Mouse (Mus musculus) kidney, postnatal 0 days (tissue): ENCODE results near the gene Arhgef25. TPM values are rescaled to one million over a fixed set of nuclear protein-coding genes. Genes with fewer than 3 reads are reported as not detected.
"Not testable (repeated sequence)": the region's sequence is repeated elsewhere in the genome, so short reads cannot be mapped to it uniquely, and the experiment has no call there.

Experiments used
- ATAC-seq: fragments of 200-750 bp; cut with Nextera tagmentation; replicated peaks from 2 replicates; pipeline ENCODE4 v1.8.0; 2017; ENCODE audit warnings: low read depth, moderate number of reproducible peaks, moderate TSS enrichment, moderate library complexity; ENCODE audit not compliant: low FRiP score
- DNase-seq: peaks from one replicate; pipeline ENCODE4 v3.0.0-alpha.2; 2016; ENCODE audit warnings: low spot score
- H3K27ac ChIP-seq: fragments of 300-500 bp; sonication (generic); 2 replicates; pipeline ENCODE4 v1.5.1; 2014; ENCODE audit warnings: mild to moderate bottlenecking
- H3K27me3 ChIP-seq: fragments of 300-500 bp; sonication (generic); 2 replicates; pipeline ENCODE4 v1.6.1; 2014; ENCODE audit warnings: low read length, mixed read lengths; ENCODE audit not compliant: insufficient read depth
- H3K36me3 ChIP-seq: fragments of 300-500 bp; sonication (generic); 2 replicates; pipeline ENCODE4 v1.6.1; 2014; ENCODE audit warnings: low read length, mixed read lengths; ENCODE audit not compliant: insufficient read depth
- H3K4me1 ChIP-seq: fragments of 300-500 bp; sonication (generic); replicated peaks from 2 replicates; pipeline ENCODE4 v1.6.1; 2014; ENCODE audit warnings: antibody characterized with exemption, low read length, mixed read lengths; ENCODE audit not compliant: insufficient read depth
- H3K4me2 ChIP-seq: fragments of 300-500 bp; sonication (generic); 2 replicates; pipeline ENCODE4 v1.6.1; 2014; ENCODE audit warnings: mild to moderate bottlenecking, low read length, moderate library complexity, mixed read lengths
- H3K4me3 ChIP-seq: fragments of 300-500 bp; sonication (generic); replicated peaks from 2 replicates; pipeline ENCODE4 v1.5.1; 2014; ENCODE audit warnings: low read depth, low read length
- H3K9ac ChIP-seq: fragments of 300-500 bp; sonication (generic); 2 replicates; pipeline ENCODE4 v1.6.1; 2014; ENCODE audit warnings: low read depth, low read length
- H3K9me3 ChIP-seq: fragments of 300-500 bp; sonication (generic); replicated peaks from 2 replicates; pipeline ENCODE4 v1.6.1; 2016; ENCODE audit warnings: low read length, inconsistent platforms, mixed read lengths
- CTCF ChIP-seq: IDR thresholded peaks from 2 replicates; pipeline ENCODE4 v1.5.1; 2016; ENCODE audit warnings: antibody characterized with exemption, low read depth, mild to moderate bottlenecking, moderate library complexity
- WGBS: fragments of 180-500 bp; shearing (Covaris S2); extraction: QIAGEN DNeasy Blood & Tissue Kit; methylation state at CpG from one replicate; pipeline ENCODE4 v1.1.7; 2014; 5-methylcytosine and 5-hydroxymethylcytosine counted together
- polyA plus RNA-seq: library from polyadenylated mRNA; unstranded; fragments of >200 nt; fragmentation: Nextera tagmentation; extraction: Ambion mirVana; gene quantifications from 2 replicates; pipeline ENCODE4 v1.2.1, GENCODE M21; 2015

Gene Arhgef25
- polyA plus RNA-seq, 1 experiment from 2014 or later, result 29.0 TPM

- TF ChIP-seq CTCF, result no peak
- no peak overlapping the region for H3K4me2 ChIP-seq
- no peaks in the 10 kb centered on the region for H3K36me3 ChIP-seq
- no peaks in the 10 kb centered on the region for H3K4me1 ChIP-seq
- no peak for ATAC-seq
- no peak overlapping the region for H3K4me3 ChIP-seq
- 95% methylated on average over 7 of the region's 7 CpGs for WGBS
- no peak for DNase-seq
- peak overlapping the region; percentile 60; the same call in 1 of the 2 replicates for H3K27ac ChIP-seq
- no peaks in the 10 kb centered on the region for H3K9me3 ChIP-seq
- H3K27me3 ChIP-seq, result no peaks in the 10 kb centered on the region
- no peak overlapping the region for H3K9ac ChIP-seq
Observed at GRCm38 (mm10) chr10:127153323-127153722, 36.6 kb downstream of the Arhgef25 start.

- WGBS, result 85% methylated on average over 10 of the region's 10 CpGs
- not testable (repeated sequence) for H3K4me1 ChIP-seq, H3K27ac ChIP-seq, H3K36me3 ChIP-seq, H3K4me3 ChIP-seq, H3K27me3 ChIP-seq, H3K9ac ChIP-seq, H3K4me2 ChIP-seq, ATAC-seq, DNase-seq, H3K9me3 ChIP-seq
Observed at GRCm38 (mm10) chr10:127152556-127152955, 37.3 kb downstream of the Arhgef25 start.

GRCm38 (mm10) chr10:127151233-127151632, 38.6 kb downstream of the Arhgef25 start:
- not testable (repeated sequence) for H3K4me2 ChIP-seq, ATAC-seq, H3K9ac ChIP-seq, H3K4me3 ChIP-seq, H3K27ac ChIP-seq, H3K9me3 ChIP-seq, H3K4me1 ChIP-seq, H3K36me3 ChIP-seq, H3K27me3 ChIP-seq, DNase-seq
- WGBS, result 93% methylated on average over 3 of the region's 3 CpGs

GRCm38 (mm10) chr10:127150471-127150872, 39.4 kb downstream of the Arhgef25 start:
- Histone ChIP-seq H3K4me3 (no peak overlapping the region), H3K4me2 (no peak overlapping the region), H3K27me3 (no peaks in the 10 kb centered on the region), H3K9me3 (no peaks in the 10 kb centered on the region), H3K4me1 (no peaks in the 10 kb centered on the region; the same call in 1 of the 2 replicates), H3K9ac (no peak overlapping the region), H3K27ac (peak overlapping the region; percentile 60), H3K36me3 (no peaks in the 10 kb centered on the region)
- ATAC-seq (no peak), DNase-seq (no peak)
- TF ChIP-seq CTCF, result no peak
- WGBS, result 59% methylated on average over 4 of the region's 4 CpGs

- H3K36me3 ChIP-seq, result no peaks in the 10 kb centered on the region
- ATAC-seq (no peak), DNase-seq (no peak)
- WGBS, result 51% methylated on average over 6 of the region's 6 CpGs
- TF ChIP-seq CTCF, result no peak
- H3K27ac ChIP-seq, result peak overlapping the region; percentile 60
- no peak overlapping the region for H3K4me3 ChIP-seq
- no peaks in the 10 kb centered on the region; the same call in 1 of the 2 replicates for H3K4me1 ChIP-seq
- no peaks in the 10 kb centered on the region for H3K27me3 ChIP-seq
- H3K4me2 ChIP-seq, result no peak overlapping the region
- no peak overlapping the region for H3K9ac ChIP-seq
- no peaks in the 10 kb centered on the region for H3K9me3 ChIP-seq
Observed at GRCm38 (mm10) chr10:127147135-127147534, 42.7 kb downstream of the Arhgef25 start.

GRCm38 (mm10) chr10:127145303-127145702, 44.6 kb downstream of the Arhgef25 start:
- Histone ChIP-seq H3K27me3 (no peaks in the 10 kb centered on the region), H3K9me3 (no peaks in the 10 kb centered on the region), H3K36me3 (no peaks in the 10 kb centered on the region), H3K27ac (no peak overlapping the region), H3K9ac (no peak overlapping the region), H3K4me3 (no peak overlapping the region), H3K4me2 (no peak overlapping the region), H3K4me1 (no peaks in the 10 kb centered on the region; the same call in 1 of the 2 replicates)
- no peak for DNase-seq
- WGBS, result 72% methylated on average over 4 of the region's 5 CpGs
- no peak for ATAC-seq
- no peak for TF ChIP-seq CTCF

- ATAC-seq (no peak), DNase-seq (no peak)
- no peaks in the 10 kb centered on the region for H3K36me3 ChIP-seq
- no peaks in the 10 kb centered on the region; the same call in 1 of the 2 replicates for H3K4me1 ChIP-seq
- no peak overlapping the region for H3K9ac ChIP-seq
- no peak overlapping the region for H3K4me3 ChIP-seq
- no peaks in the 10 kb centered on the region for H3K9me3 ChIP-seq
- H3K27ac ChIP-seq, result no peak overlapping the region
- no peaks in the 10 kb centered on the region for H3K27me3 ChIP-seq
- TF ChIP-seq CTCF, result no peak
- no peak overlapping the region for H3K4me2 ChIP-seq
- 94% methylated on average over 7 of the region's 7 CpGs for WGBS
Observed at GRCm38 (mm10) chr10:127144536-127144935, 45.3 kb downstream of the Arhgef25 start.
